Mouse (Mus musculus): ENCODE measurements at regions not wholly inside any gene's neighbourhood (a gene's known extent, or its start where the extent isn't known, plus 50 kb on each side); places are given as distances from the start of the nearest gene placed in this dataset.

- no peak for TF ChIP-seq CTCF (IDR thresholded peaks at IDR 0.05; ENCODE audit: low read depth, low read length)
- no peak for TF ChIP-seq POLR2A (IDR thresholded peaks at IDR 0.05; ENCODE audit: borderline replicate concordance, low read depth, low read length)
Measured at GRCm38 (mm10) chr14:76819690-76820089, 216.9 kb upstream of the Ccdc122 start.

All from bone marrow macrophage, adult 2 months (primary cell).